Mouse (Mus musculus): ENCODE data around the gene Mrpl12. TPM values are rescaled to one million over a fixed set of nuclear protein-coding genes. Genes with fewer than 3 reads are reported as not detected.

Mrpl12 gene
- total RNA-seq, 4 experiments from 2014 or later = 233 to 251 (median 242) TPM

- DNase-seq (ENCODE audit: low spot score) = peak; percentile 73
Observed at GRCm38 (mm10) chr11:120538485-120538884, 54.1 kb downstream of the Mrpl12 start.

Other genes starting within 250 kb of the Mrpl12 start
- gene Actg1, start 136.1 kb upstream of the Mrpl12 start, total RNA-seq (2022) = 100 to 1,000 TPM; 188 to 320 (median 251) TPM
- not detected for gene Fscn2, start 123.1 kb upstream of the Mrpl12 start, total RNA-seq (2022)
- gene Faap100, start 105.8 kb upstream of the Mrpl12 start, total RNA-seq (2022) = 10 to 100 TPM; 12.1 to 18.3 (median 13.6) TPM
- 10 to 100 TPM; 64.3 to 69.6 (median 65.8) TPM for gene Nploc4, start 46.9 kb upstream of the Mrpl12 start, total RNA-seq (2022)
- 1 to 10 TPM in 3 of 4 experiments, under 1 TPM in 1; 0.52 to 2.4 (median 1.4) TPM for gene Tspan10, start 42.0 kb upstream of the Mrpl12 start, total RNA-seq (2022)
- gene Pde6g, start 31.1 kb upstream of the Mrpl12 start, total RNA-seq (2022) = under 1 TPM; 0.34 to 0.89 (median 0.66) TPM
- gene Oxld1, start 26.5 kb upstream of the Mrpl12 start, total RNA-seq (2022) = 10 to 100 TPM; 64.4 to 76.6 (median 70.0) TPM
- 1 to 10 TPM; 5.7 to 8.0 (median 7.1) TPM for gene Ccdc137, start 26.5 kb upstream of the Mrpl12 start, total RNA-seq (2022)
- gene Arl16, start 17.0 kb upstream of the Mrpl12 start, total RNA-seq (2022) = 10 to 100 TPM; 10.7 to 12.1 (median 11.8) TPM
- gene Slc25a10, start 7.2 kb downstream of the Mrpl12 start, total RNA-seq (2022) = 10 to 100 TPM; 13.7 to 19.4 (median 16.0) TPM
- 1 to 10 TPM in 1 of 4 experiments, under 1 TPM in 3; 0.69 to 1.0 (median 0.78) TPM for gene Gcgr, start 46.1 kb downstream of the Mrpl12 start, total RNA-seq (2022)
- gene Mcrip1, start 65.1 kb downstream of the Mrpl12 start, total RNA-seq (2022) = 10 to 100 TPM; 37.5 to 41.0 (median 38.5) TPM
- gene Ppp1r27, start 66.5 kb downstream of the Mrpl12 start, total RNA-seq (2022) = under 1 TPM in 1 of 4 experiments, not detected in 3; 0.34 TPM
- 100 to 1,000 TPM; 217 to 256 (median 229) TPM for gene P4hb, start 88.6 kb downstream of the Mrpl12 start, total RNA-seq (2022)
- 100 to 1,000 TPM; 130 to 152 (median 141) TPM for gene Arhgdia, start 97.0 kb downstream of the Mrpl12 start, total RNA-seq (2022)
- gene Alyref, start 113.8 kb downstream of the Mrpl12 start, total RNA-seq (2022) = 10 to 100 TPM; 32.3 to 51.0 (median 45.7) TPM
- 10 to 100 TPM; 77.9 to 91.8 (median 84.8) TPM for gene Anapc11, start 113.8 kb downstream of the Mrpl12 start, total RNA-seq (2022)
- gene Npb, start 123.9 kb downstream of the Mrpl12 start, total RNA-seq (2022) = under 1 TPM in 1 of 4 experiments, not detected in 3; 0.73 TPM
- 10 to 100 TPM; 48.1 to 64.4 (median 60.5) TPM for gene Pcyt2, start 133.3 kb downstream of the Mrpl12 start, total RNA-seq (2022)
- 10 to 100 TPM in 1 of 4 experiments, 1 to 10 TPM in 3; 6.5 to 10.6 (median 7.6) TPM for gene Sirt7, start 140.6 kb downstream of the Mrpl12 start, total RNA-seq (2022)
- 10 to 100 TPM; 33.0 to 47.3 (median 39.2) TPM for gene Mafg, start 149.0 kb downstream of the Mrpl12 start, total RNA-seq (2022)
- gene Pycr1, start 159.2 kb downstream of the Mrpl12 start, total RNA-seq (2022) = 1 to 10 TPM in 3 of 4 experiments, under 1 TPM in 1; 0.91 to 2.8 (median 1.8) TPM
- gene Myadml2, start 163.5 kb downstream of the Mrpl12 start, total RNA-seq (2022) = 100 to 1,000 TPM in 2 of 4 experiments, 10 to 100 TPM in 2; 90.6 to 123 (median 103) TPM
- gene Notum, start 176.6 kb downstream of the Mrpl12 start, total RNA-seq (2022) = under 1 TPM; 0.12 to 0.24 (median 0.13) TPM
- gene Aspscr1, start 188.4 kb downstream of the Mrpl12 start, total RNA-seq (2022) = 10 to 100 TPM; 37.3 to 44.3 (median 41.5) TPM
- gene Cenpx, start 229.1 kb downstream of the Mrpl12 start, total RNA-seq (2022) = 10 to 100 TPM; 33.2 to 42.8 (median 39.6) TPM
- gene Lrrc45, start 229.3 kb downstream of the Mrpl12 start, total RNA-seq (2022) = 1 to 10 TPM; 2.9 to 6.0 (median 4.6) TPM
- 1 to 10 TPM in 2 of 4 experiments, under 1 TPM in 2; 0.69 to 2.0 (median 1.4) TPM for gene Rac3, start 236.9 kb downstream of the Mrpl12 start, total RNA-seq (2022)
- gene Dcxr, start 242.7 kb downstream of the Mrpl12 start, total RNA-seq (2022) = 10 to 100 TPM; 12.6 to 20.8 (median 16.1) TPM
- gene Cbr2, start 247.5 kb downstream of the Mrpl12 start, total RNA-seq (2022) = 10 to 100 TPM in 3 of 4 experiments, 1 to 10 TPM in 1; 9.3 to 24.0 (median 12.9) TPM

Measured in heart, adult 8-10 months (tissue).